Mouse (Mus musculus) liver, adult 2 months (tissue): ENCODE data around the gene Brix1. TPM values are rescaled to one million over a fixed set of nuclear protein-coding genes. Genes with fewer than 3 reads are reported as not detected.

Source experiments
- DNase-seq: peaks from one replicate; pipeline ENCODE4 v3.0.0-alpha.2; 2011; ENCODE audit warnings: low read depth, low spot score; ENCODE audit errors: extremely low read depth
- H3K27ac ChIP-seq: fragments of 200-500 bp; replicated peaks from 2 replicates; pipeline ENCODE4 v1.5.1; 2012; ENCODE audit warnings: low read depth, mild to moderate bottlenecking, control low read depth, inconsistent platforms, low read length; ENCODE audit not compliant: insufficient read depth
- H3K27me3 ChIP-seq: fragments of 200-500 bp; 2 replicates; pipeline ENCODE4 v1.6.1; 2012; ENCODE audit warnings: mild to moderate bottlenecking, moderate library complexity, low read length, inconsistent platforms; ENCODE audit not compliant: control insufficient read depth, insufficient read depth
- H3K36me3 ChIP-seq: fragments of 200-500 bp; 2 replicates; pipeline ENCODE4 v1.6.1; 2012; ENCODE audit warnings: low read length, inconsistent platforms; ENCODE audit not compliant: control insufficient read depth, insufficient read depth
- H3K4me1 ChIP-seq: fragments of 200-500 bp; 2 replicates; pipeline ENCODE4 v1.6.1; 2011; ENCODE audit warnings: low read length; ENCODE audit not compliant: control insufficient read depth, insufficient read depth
- H3K4me3 ChIP-seq: fragments of 200-500 bp; 2 replicates; pipeline ENCODE4 v1.5.1; 2011; ENCODE audit warnings: low read depth, mild to moderate bottlenecking, control low read depth, low read length, moderate library complexity; ENCODE audit not compliant: insufficient read depth
- H3K79me2 ChIP-seq: fragments of 200-500 bp; 2 replicates; pipeline ENCODE4 v1.6.1; 2012; ENCODE audit warnings: inconsistent platforms, mild to moderate bottlenecking, low read length, moderate library complexity; ENCODE audit not compliant: control insufficient read depth, insufficient read depth
- H3K9ac ChIP-seq: fragments of 200-500 bp; 2 replicates; pipeline ENCODE4 v1.6.1; 2012; ENCODE audit warnings: low read depth, mild to moderate bottlenecking, control low read depth, inconsistent platforms, low read length
- CTCF ChIP-seq: fragments of 200-500 bp; IDR thresholded peaks from 2 replicates; pipeline ENCODE4 v1.5.1; 2011; ENCODE audit warnings: low read depth, low read length, control low read depth
- POLR2A ChIP-seq: fragments of 200-500 bp; IDR thresholded peaks from 2 replicates; pipeline ENCODE4 v1.6.1; 2011; ENCODE audit warnings: low read length, control low read depth; ENCODE audit not compliant: insufficient read depth; ENCODE audit errors: extremely low read depth
- WGBS: fragments of 180-500 bp; shearing (Covaris S2); methylation state at CpG from one replicate; pipeline ENCODE4 v1.1.7; 2018; 5-methylcytosine and 5-hydroxymethylcytosine counted together
- polyA plus RNA-seq: library from polyadenylated mRNA; depleted of rRNA; stranded (reverse); fragments of >200 nt; gene quantifications from 2 replicates; pipeline ENCODE4 v1.2.3, GENCODE M21; 2012
- total RNA-seq: library from RNA; depleted of rRNA; stranded (reverse); fragments of >200 nt; gene quantifications from 2 replicates; pipeline ENCODE4 v1.2.3, GENCODE M21; 2014

Brix1 gene
- total and polyA plus RNA-seq, 2 experiments, result 1.6 to 8.0 TPM

DNA sequence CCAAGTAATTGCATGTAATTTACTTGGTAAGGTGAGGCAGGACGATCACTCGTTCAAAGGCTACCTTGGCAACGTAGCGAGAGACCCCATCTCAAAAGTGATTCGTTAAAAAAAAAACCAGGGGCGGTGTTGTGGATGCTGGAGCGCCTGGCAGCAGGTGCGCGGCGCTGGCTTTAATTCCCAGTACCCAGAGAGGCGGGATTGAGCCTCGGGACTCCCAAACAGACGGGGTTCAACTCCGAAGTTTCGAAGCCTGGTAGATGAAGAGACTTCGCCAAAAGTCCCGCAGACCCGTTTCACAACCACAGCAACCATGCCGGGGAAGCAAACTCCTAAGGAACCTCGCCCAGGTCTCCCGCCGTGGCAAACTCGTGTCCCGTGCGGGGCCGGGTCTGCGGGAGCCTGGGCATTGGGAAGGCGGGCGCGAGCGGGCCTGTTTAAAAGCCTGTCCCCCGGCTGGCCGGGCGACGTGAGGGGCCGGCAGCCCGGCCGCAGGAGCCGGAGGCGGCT is 16.1 kb downstream of the Brix1 start:
- TF ChIP-seq CTCF (no peak), POLR2A (no peak)
- Histone ChIP-seq H3K36me3 (peaks cover 1% of the 10 kb centered on the region; the same call in 1 of the 2 replicates), H3K27me3 (no peaks in the 10 kb centered on the region), H3K79me2 (peaks cover 24% of the 10 kb centered on the region), H3K9ac (peak overlapping the region; percentile 95), H3K4me3 (peak overlapping the region; percentile 99), H3K4me1 (peaks cover 2% of the 10 kb centered on the region; the same call in 1 of the 2 replicates), H3K27ac (peak overlapping the region; percentile 89)
- under 1% methylated on average over 39 of the region's 40 CpGs for WGBS
- DNase-seq, result peak; percentile 20

GRCm38 (mm10) chr15:10468761-10469160 is 17.0 kb downstream of the Brix1 start:
- no peak for DNase-seq
- 77% methylated on average over 3 of the region's 3 CpGs for WGBS
- Histone ChIP-seq H3K27ac (no peak overlapping the region), H3K36me3 (no peaks in the 10 kb centered on the region), H3K4me3 (no peak overlapping the region), H3K9ac (no peak overlapping the region), H3K79me2 (peaks cover 24% of the 10 kb centered on the region), H3K4me1 (peaks cover 2% of the 10 kb centered on the region; the same call in 1 of the 2 replicates), H3K27me3 (no peaks in the 10 kb centered on the region)
- TF ChIP-seq POLR2A, result no peak
- no peak for TF ChIP-seq CTCF

- peaks cover 22% of the 10 kb centered on the region for H3K79me2 ChIP-seq
Measured at GRCm38 (mm10) chr15:10464678-10465077, 21.1 kb downstream of the Brix1 start.

GRCm38 (mm10) chr15:10463555-10463954 is 22.2 kb downstream of the Brix1 start:
- Histone ChIP-seq H3K4me1 (no peaks in the 10 kb centered on the region), H3K27ac (no peak overlapping the region), H3K27me3 (no peaks in the 10 kb centered on the region), H3K79me2 (peaks cover 15% of the 10 kb centered on the region; the same call in 1 of the 2 replicates), H3K4me3 (no peak overlapping the region), H3K36me3 (peaks cover 25% of the 10 kb centered on the region), H3K9ac (no peak overlapping the region)
- 89% methylated on average over 5 of the region's 5 CpGs for WGBS
- DNase-seq, result no peak
- TF ChIP-seq POLR2A (no peak), CTCF (no peak)

More at GRCm38 (mm10) chr15:10464678-10465077, 21.1 kb downstream of the Brix1 start:
- H3K9ac ChIP-seq, result no peak overlapping the region
- 97% methylated on average over 3 of the region's 3 CpGs for WGBS
- no peak overlapping the region for H3K27ac ChIP-seq
- no peaks in the 10 kb centered on the region; the same call in 1 of the 2 replicates for H3K4me1 ChIP-seq
- no peak overlapping the region for H3K4me3 ChIP-seq
- peaks cover 23% of the 10 kb centered on the region for H3K36me3 ChIP-seq
- H3K27me3 ChIP-seq, result no peaks in the 10 kb centered on the region
- TF ChIP-seq CTCF (no peak), POLR2A (no peak)
- no peak for DNase-seq

DNA sequence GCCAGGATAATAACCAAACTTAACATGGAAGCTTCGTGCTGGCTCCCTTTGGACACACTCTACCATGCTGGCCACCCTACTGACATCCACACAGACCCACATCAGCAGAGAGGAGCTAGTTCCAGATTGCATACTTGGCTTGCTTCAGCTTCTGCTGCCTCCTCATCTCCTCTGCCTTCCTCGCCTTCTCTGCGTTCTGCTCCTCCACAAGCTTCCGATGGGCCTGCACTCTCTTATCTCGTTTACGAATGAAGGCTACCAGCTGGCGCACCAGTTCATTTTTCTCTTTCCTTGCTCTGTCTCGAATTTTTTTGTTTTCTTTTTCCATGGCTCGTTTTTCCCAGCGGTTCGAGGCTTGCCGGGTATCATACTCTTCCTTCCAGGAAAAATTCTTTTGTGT is 24.8 kb downstream of the Brix1 start:
- H3K4me1 ChIP-seq, result no peaks in the 10 kb centered on the region
- H3K79me2 ChIP-seq, result no peaks in the 10 kb centered on the region; the same call in 1 of the 2 replicates
- WGBS, result 82% methylated on average over 12 of the region's 12 CpGs
- no peak overlapping the region for H3K27ac ChIP-seq
- no peaks in the 10 kb centered on the region for H3K27me3 ChIP-seq
- no peak for TF ChIP-seq CTCF
- TF ChIP-seq POLR2A, result no peak
- DNase-seq, result no peak
- no peak overlapping the region for H3K9ac ChIP-seq
- H3K4me3 ChIP-seq, result no peak overlapping the region
- peaks cover 27% of the 10 kb centered on the region for H3K36me3 ChIP-seq

DNA sequence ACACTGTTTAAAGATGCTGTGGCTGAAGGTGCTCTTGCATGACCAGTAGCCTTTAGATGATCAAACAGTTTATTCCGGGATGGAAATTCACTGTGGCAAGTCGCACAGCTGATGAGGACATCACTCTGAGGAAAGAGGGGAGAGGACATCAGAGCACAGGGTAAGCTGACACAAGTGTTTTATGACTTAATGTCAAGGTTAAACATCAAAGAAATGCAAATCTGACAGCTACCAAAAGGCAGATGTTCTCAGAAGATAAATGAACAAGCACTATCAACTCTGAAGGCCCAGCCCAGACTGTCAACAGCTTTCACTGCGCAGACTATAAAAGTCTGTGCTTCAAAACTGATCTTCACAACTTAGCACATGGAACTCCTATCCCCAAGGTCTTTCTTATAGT is 38.6 kb downstream of the Brix1 start:
- WGBS, result 91% methylated on average over 3 of the region's 3 CpGs
- Histone ChIP-seq H3K27ac (no peak overlapping the region), H3K36me3 (peaks cover 37% of the 10 kb centered on the region), H3K4me3 (no peak overlapping the region), H3K9ac (no peak overlapping the region), H3K4me1 (no peaks in the 10 kb centered on the region), H3K27me3 (no peaks in the 10 kb centered on the region), H3K79me2 (no peaks in the 10 kb centered on the region)
- no peak for DNase-seq
- TF ChIP-seq POLR2A, result no peak
- no peak for TF ChIP-seq CTCF
